Mouse (Mus musculus): ENCODE measurements around the gene Slc5a4b. TPM values are rescaled to one million over a fixed set of nuclear protein-coding genes. Genes with fewer than 3 reads are reported as not detected.
"Not testable (repeated sequence)": the region's sequence is repeated elsewhere in the genome, so short reads cannot be mapped to it uniquely, and the experiment has no call there.

The Slc5a4b gene
- total RNA-seq, 2 experiments from 2014 or later: not detected

DNA sequence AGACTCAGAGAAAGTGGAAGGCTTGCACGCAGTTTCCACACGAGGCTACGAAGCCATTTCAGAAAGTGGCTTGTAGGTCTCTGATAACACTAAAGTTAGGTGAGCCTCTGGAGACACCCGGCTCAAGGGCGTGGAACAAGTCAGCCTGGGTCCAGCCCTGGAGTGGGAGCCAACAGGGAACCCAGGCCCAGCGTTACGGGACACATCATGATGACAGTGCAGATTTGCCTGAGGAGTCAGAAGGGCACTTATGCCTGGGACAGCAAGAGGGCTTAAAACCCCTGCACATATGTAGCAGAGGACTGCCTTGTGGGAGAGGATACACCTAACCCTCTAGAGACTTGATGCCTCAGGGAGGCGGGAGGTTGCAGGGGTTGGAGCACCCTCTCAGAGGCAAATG, 14.2 kb downstream of the Slc5a4b start:
- DNase-seq (ENCODE audit: extremely low spot score in 1 of 2, low spot score in 2 of 2): no peak
- TF ChIP-seq CTCF (IDR thresholded peaks at IDR 0.05): no peak
- Histone ChIP-seq H3K27ac (no peak overlapping the region), H3K4me3 (no peak overlapping the region)
- intact Hi-C loops (cut with DNase I): no loop called here

GRCm38 (mm10) chr10:76077008-76077407, 33.8 kb downstream of the Slc5a4b start:
- DNase-seq (ENCODE audit: extremely low spot score in 1 of 2, low spot score in 2 of 2); H3K27ac ChIP-seq; intact Hi-C loops (cut with DNase I); H3K4me3 ChIP-seq: not testable (repeated sequence)

DNA sequence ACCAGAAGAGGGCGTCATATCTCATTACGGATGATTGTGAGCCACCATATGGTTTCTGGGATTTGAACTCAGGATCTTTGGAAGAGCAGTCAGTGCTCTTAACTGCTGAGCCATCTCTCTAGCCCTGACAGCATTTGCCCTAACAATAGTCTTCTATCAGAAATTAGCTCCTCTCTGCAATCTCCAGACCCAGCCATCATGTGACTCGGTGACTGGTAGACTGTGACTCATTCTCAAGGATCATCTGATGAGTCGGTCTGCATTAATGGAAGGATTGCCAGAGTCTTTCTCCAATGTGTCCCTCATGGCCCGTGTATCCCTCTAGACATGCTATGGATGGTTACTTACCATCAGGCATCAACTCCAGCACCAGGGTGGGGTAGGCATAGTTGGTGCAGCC, 38.7 kb downstream of the Slc5a4b start:
- DNase-seq (ENCODE audit: extremely low spot score in 1 of 2, low spot score in 2 of 2); intact Hi-C loops (cut with DNase I); H3K27ac ChIP-seq; H3K4me3 ChIP-seq: not testable (repeated sequence)

- no peak for TF ChIP-seq CTCF (IDR thresholded peaks at IDR 0.05)
- no peak for DNase-seq (ENCODE audit: extremely low spot score in 1 of 2, low spot score in 2 of 2)
- no peak overlapping the region for H3K4me3 ChIP-seq
- intact Hi-C loops (cut with DNase I): no loop called here
- H3K27ac ChIP-seq: no peak overlapping the region
Observed at GRCm38 (mm10) chr10:76067674-76068613, 42.8 kb downstream of the Slc5a4b start.

GRCm38 (mm10) chr10:76062439-76062838, 48.3 kb downstream of the Slc5a4b start:
- intact Hi-C loops (cut with DNase I): no loop called here
- no peak overlapping the region for H3K27ac ChIP-seq
- no peak for DNase-seq (ENCODE audit: extremely low spot score in 1 of 2, low spot score in 2 of 2)
- no peak; the same call in 1 of the 2 replicates for TF ChIP-seq CTCF (IDR thresholded peaks at IDR 0.05)
- H3K4me3 ChIP-seq: no peak overlapping the region

GRCm38 (mm10) chr10:76051860-76052259, 58.9 kb downstream of the Slc5a4b start:
- TF ChIP-seq CTCF (IDR thresholded peaks at IDR 0.05): no peak
- H3K27ac ChIP-seq: no peak overlapping the region
- intact Hi-C loops (cut with DNase I): no loop called here
- no peak for DNase-seq (ENCODE audit: extremely low spot score in 1 of 2, low spot score in 2 of 2)
- no peak overlapping the region for H3K4me3 ChIP-seq

- no peak overlapping the region for H3K4me3 ChIP-seq
- H3K27ac ChIP-seq: no peak overlapping the region
- no peak for TF ChIP-seq CTCF (IDR thresholded peaks at IDR 0.05)
- intact Hi-C loops (cut with DNase I): no loop called here
- no peak for DNase-seq (ENCODE audit: extremely low spot score in 1 of 2, low spot score in 2 of 2)
Observed at GRCm38 (mm10) chr10:76048967-76049366, 61.8 kb downstream of the Slc5a4b start.

- TF ChIP-seq CTCF (IDR thresholded peaks at IDR 0.05): no peak
- no peak for DNase-seq (ENCODE audit: extremely low spot score in 1 of 2, low spot score in 2 of 2)
- intact Hi-C loops (cut with DNase I): no loop called here
- Histone ChIP-seq H3K4me3 (no peak overlapping the region), H3K27ac (no peak overlapping the region)
Observed at GRCm38 (mm10) chr10:76047182-76047869, 63.4 kb downstream of the Slc5a4b start.

- intact Hi-C loops (cut with DNase I): no loop called here
- TF ChIP-seq CTCF (IDR thresholded peaks at IDR 0.05): no peak
- no peak for DNase-seq (ENCODE audit: extremely low spot score in 1 of 2, low spot score in 2 of 2)
- H3K27ac ChIP-seq: no peak overlapping the region
- H3K4me3 ChIP-seq: no peak overlapping the region
Observed at GRCm38 (mm10) chr10:76046754-76047153, 64.0 kb downstream of the Slc5a4b start.

DNA sequence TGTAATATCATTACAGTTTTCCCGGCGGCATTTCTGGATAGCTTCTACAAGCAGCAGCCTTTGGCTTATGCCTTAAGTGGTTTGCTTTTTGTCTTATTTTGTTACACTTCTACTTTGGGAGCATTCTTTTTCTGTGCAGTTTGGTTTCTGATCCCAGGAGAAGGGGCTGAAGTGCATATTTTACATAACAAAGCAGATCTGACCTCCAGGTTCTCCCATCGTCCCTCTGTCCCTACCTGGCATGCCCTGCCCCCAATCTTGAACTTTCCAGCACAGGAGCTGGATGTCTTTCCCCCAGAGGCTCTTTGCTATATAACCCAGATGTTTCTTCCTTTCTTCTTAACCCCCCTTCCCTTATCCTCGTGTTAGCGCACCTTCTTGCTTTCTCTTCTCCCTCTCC, 65.4 kb downstream of the Slc5a4b start:
- intact Hi-C loops (cut with DNase I): no loop called here
- TF ChIP-seq CTCF (IDR thresholded peaks at IDR 0.05): no peak
- H3K4me3 ChIP-seq: no peak overlapping the region

GRCm38 (mm10) chr10:76036962-76037361, 73.8 kb downstream of the Slc5a4b start:
- intact Hi-C loops (cut with DNase I): no loop called here
- Histone ChIP-seq H3K4me3 (no peak overlapping the region), H3K27ac (no peak overlapping the region)
- no peak for DNase-seq (ENCODE audit: extremely low spot score in 1 of 2, low spot score in 2 of 2)
- no peak for TF ChIP-seq CTCF (IDR thresholded peaks at IDR 0.05)

More for the DNA sequence above, 65.4 kb downstream of the Slc5a4b start:
- DNase-seq (ENCODE audit: extremely low spot score in 1 of 2, low spot score in 2 of 2): no peak
- no peak overlapping the region for H3K27ac ChIP-seq

GRCm38 (mm10) chr10:76035277-76035676, 75.5 kb downstream of the Slc5a4b start:
- Histone ChIP-seq H3K4me3 (no peak overlapping the region), H3K27ac (no peak overlapping the region)
- no peak for TF ChIP-seq CTCF (IDR thresholded peaks at IDR 0.05)
- DNase-seq (ENCODE audit: extremely low spot score in 1 of 2, low spot score in 2 of 2): no peak
- intact Hi-C loops (cut with DNase I): no loop called here
